Mouse (Mus musculus): Measurements from ENCODE around the gene Jmy. TPM values are rescaled to one million over a fixed set of nuclear protein-coding genes. Genes with fewer than 3 reads are reported as not detected.

The Jmy gene
- polyA plus RNA-seq, 1 experiment from 2014 or later, result 3.8 TPM

DNA sequence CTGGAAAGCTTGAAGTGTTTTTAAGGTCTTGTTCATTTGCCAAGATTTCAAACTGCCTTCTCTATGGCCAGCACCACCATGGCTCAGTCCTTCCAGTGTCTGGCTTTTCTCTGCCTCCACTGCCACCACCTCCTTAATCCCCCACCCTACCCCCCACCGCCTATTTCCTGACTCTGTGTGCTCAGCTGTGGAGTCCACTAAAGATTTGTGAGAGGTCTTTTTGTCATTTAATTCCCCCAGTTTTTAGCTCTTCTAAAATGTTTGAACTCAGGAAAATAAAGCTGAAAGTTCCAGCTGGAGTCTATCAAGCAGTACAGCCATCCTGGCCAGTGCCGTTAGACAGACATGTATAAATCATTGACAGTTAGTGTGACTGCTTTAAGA lies 110.4 kb downstream of the Jmy start:
- Histone ChIP-seq H3K4me2 (ENCODE audit: low read depth, low read length, severe bottlenecking) (no peak overlapping the region), H3K4me3 (ENCODE audit: low read depth, low read length) (no peak overlapping the region), H3K9me3 (ENCODE audit: control insufficient read depth, low read length) (no peaks in the 10 kb centered on the region), H3K4me1 (replicated peaks; ENCODE audit: control insufficient read depth, insufficient read depth, low read length) (no peaks in the 10 kb centered on the region), H3K9ac (ENCODE audit: low read length) (no peak overlapping the region), H3K36me3 (ENCODE audit: control insufficient read depth, insufficient read depth, low read length) (no peaks in the 10 kb centered on the region), H3K27ac (ENCODE audit: low read depth, low read length) (no peak overlapping the region), H3K27me3 (ENCODE audit: control insufficient read depth, insufficient read depth, low read length) (no peaks in the 10 kb centered on the region)
- DNase-seq (ENCODE audit: low spot score) (no peak), ATAC-seq (replicated peaks; ENCODE audit: low FRiP score) (no peak)
- WGBS, result 52% methylated on average over 2 of the region's 2 CpGs

DNA sequence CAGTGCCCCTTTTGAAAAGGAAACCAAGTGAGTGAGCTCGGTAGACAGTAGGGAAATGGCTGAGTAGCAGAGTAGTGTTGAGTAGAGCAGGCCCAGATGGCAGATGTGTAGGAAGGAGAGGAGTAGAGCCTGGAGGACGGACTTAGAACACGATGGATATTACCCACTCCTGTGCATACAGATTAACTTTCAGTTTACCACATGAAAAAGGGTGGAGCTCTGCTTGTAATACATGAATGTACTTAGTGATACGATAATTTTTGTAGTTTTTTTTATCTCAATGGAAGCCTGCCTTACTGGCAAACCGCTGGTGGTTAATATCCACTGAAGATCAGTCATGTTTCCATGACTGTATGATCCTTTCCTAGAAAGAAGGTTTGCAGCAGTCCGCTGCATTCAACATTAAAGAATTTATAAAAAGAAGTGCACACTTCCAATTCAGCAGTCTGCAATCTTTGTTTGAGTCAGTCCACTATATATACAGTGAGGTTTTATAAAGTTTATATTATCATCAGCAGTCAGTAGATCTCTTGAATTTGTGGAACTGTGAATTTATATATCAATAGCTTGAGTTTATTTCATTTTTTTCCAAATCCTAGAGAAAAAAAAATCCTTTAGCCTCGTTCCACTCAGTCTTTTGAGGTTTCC lies 110.9 kb downstream of the Jmy start:
- DNase-seq (ENCODE audit: low spot score), result no peak
- 82% methylated on average over 7 of the region's 7 CpGs for WGBS

DNA sequence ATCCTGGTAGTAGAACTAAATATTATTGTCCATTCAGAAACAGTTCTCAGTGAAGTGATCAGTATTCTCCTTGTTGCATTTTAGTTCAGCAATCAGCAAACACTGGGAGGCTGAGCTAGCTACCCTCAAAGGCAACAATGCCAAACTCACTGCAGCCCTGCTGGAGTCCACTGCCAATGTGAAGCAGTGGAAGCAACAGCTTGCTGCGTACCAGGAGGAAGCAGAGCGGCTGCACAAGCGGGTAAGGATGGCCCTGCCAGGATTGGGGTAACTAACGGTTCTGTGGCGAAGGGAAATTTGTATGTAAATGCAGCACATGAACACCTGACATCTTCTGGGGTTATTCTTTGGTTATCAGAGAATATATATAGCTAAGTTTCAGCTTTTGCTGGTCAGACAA lies 112.2 kb downstream of the Jmy start:
- 85% methylated on average over 5 of the region's 5 CpGs for WGBS
- ATAC-seq (replicated peaks; ENCODE audit: low FRiP score), result no peak
- no peak overlapping the region for H3K4me2 ChIP-seq (ENCODE audit: low read depth, low read length, severe bottlenecking)

More for the DNA sequence above, 110.9 kb downstream of the Jmy start:
- Histone ChIP-seq H3K36me3 (ENCODE audit: control insufficient read depth, insufficient read depth, low read length) (no peaks in the 10 kb centered on the region), H3K27ac (ENCODE audit: low read depth, low read length) (no peak overlapping the region), H3K27me3 (ENCODE audit: control insufficient read depth, insufficient read depth, low read length) (no peaks in the 10 kb centered on the region), H3K9ac (ENCODE audit: low read length) (no peak overlapping the region), H3K4me3 (ENCODE audit: low read depth, low read length) (no peak overlapping the region), H3K4me1 (replicated peaks; ENCODE audit: control insufficient read depth, insufficient read depth, low read length) (no peaks in the 10 kb centered on the region), H3K4me2 (ENCODE audit: low read depth, low read length, severe bottlenecking) (no peak overlapping the region), H3K9me3 (ENCODE audit: control insufficient read depth, low read length) (no peaks in the 10 kb centered on the region)
- ATAC-seq (replicated peaks; ENCODE audit: low FRiP score), result no peak

DNA sequence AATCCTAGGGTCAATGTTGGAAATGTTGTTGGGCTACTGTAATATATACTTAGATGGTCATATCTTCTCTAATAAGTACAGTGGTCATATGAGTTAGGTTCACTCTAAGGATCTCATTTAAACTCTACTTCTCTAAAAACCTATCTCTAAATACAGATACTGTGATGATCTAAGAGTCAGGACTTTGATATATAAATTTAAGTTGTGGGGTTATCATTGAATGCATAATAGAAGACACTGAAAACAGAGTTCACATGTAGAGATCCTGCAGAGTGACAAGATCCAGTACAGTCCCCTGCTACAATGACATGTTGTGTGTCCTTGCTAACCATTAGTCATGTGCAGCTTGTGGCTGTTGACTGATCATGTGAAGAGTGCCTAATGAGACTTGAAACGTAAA lies 114.5 kb downstream of the Jmy start:
- Histone ChIP-seq H3K4me2 (ENCODE audit: low read depth, low read length, severe bottlenecking) (no peak overlapping the region), H3K36me3 (ENCODE audit: control insufficient read depth, insufficient read depth, low read length) (no peaks in the 10 kb centered on the region), H3K27me3 (ENCODE audit: control insufficient read depth, insufficient read depth, low read length) (no peaks in the 10 kb centered on the region), H3K9ac (ENCODE audit: low read length) (no peak overlapping the region), H3K27ac (ENCODE audit: low read depth, low read length) (no peak overlapping the region), H3K9me3 (ENCODE audit: control insufficient read depth, low read length) (no peaks in the 10 kb centered on the region), H3K4me1 (replicated peaks; ENCODE audit: control insufficient read depth, insufficient read depth, low read length) (no peaks in the 10 kb centered on the region), H3K4me3 (ENCODE audit: low read depth, low read length) (no peak overlapping the region)
- no peak for DNase-seq (ENCODE audit: low spot score)
- 100% methylated on average over 1 of the region's 1 CpGs for WGBS
- no peak for ATAC-seq (replicated peaks; ENCODE audit: low FRiP score)

More for the DNA sequence above, 112.2 kb downstream of the Jmy start:
- Histone ChIP-seq H3K4me1 (replicated peaks; ENCODE audit: control insufficient read depth, insufficient read depth, low read length) (no peaks in the 10 kb centered on the region), H3K36me3 (ENCODE audit: control insufficient read depth, insufficient read depth, low read length) (no peaks in the 10 kb centered on the region), H3K27me3 (ENCODE audit: control insufficient read depth, insufficient read depth, low read length) (no peaks in the 10 kb centered on the region), H3K27ac (ENCODE audit: low read depth, low read length) (no peak overlapping the region), H3K4me3 (ENCODE audit: low read depth, low read length) (no peak overlapping the region), H3K9me3 (ENCODE audit: control insufficient read depth, low read length) (no peaks in the 10 kb centered on the region), H3K9ac (ENCODE audit: low read length) (no peak overlapping the region)
- no peak for DNase-seq (ENCODE audit: low spot score)

GRCm38 (mm10) chr13:93384481-93384880 lies 115.1 kb downstream of the Jmy start:
- Histone ChIP-seq H3K27ac (ENCODE audit: low read depth, low read length) (no peak overlapping the region), H3K4me3 (ENCODE audit: low read depth, low read length) (no peak overlapping the region), H3K4me1 (replicated peaks; ENCODE audit: control insufficient read depth, insufficient read depth, low read length) (no peaks in the 10 kb centered on the region), H3K36me3 (ENCODE audit: control insufficient read depth, insufficient read depth, low read length) (no peaks in the 10 kb centered on the region), H3K4me2 (ENCODE audit: low read depth, low read length, severe bottlenecking) (no peak overlapping the region), H3K9me3 (ENCODE audit: control insufficient read depth, low read length) (no peaks in the 10 kb centered on the region), H3K27me3 (ENCODE audit: control insufficient read depth, insufficient read depth, low read length) (no peaks in the 10 kb centered on the region), H3K9ac (ENCODE audit: low read length) (no peak overlapping the region)
- no peak for ATAC-seq (replicated peaks; ENCODE audit: low FRiP score)
- no peak for DNase-seq (ENCODE audit: low spot score)
- 81% methylated on average over 1 of the region's 1 CpGs for WGBS

GRCm38 (mm10) chr13:93383620-93384019 lies 116.0 kb downstream of the Jmy start:
- H3K9me3 ChIP-seq (ENCODE audit: control insufficient read depth, low read length), result no peaks in the 10 kb centered on the region
- ATAC-seq (replicated peaks; ENCODE audit: low FRiP score) (no peak), DNase-seq (ENCODE audit: low spot score) (no peak)
- no peak overlapping the region for H3K4me2 ChIP-seq (ENCODE audit: low read depth, low read length, severe bottlenecking)
- H3K27ac ChIP-seq (ENCODE audit: low read depth, low read length), result no peak overlapping the region
- H3K36me3 ChIP-seq (ENCODE audit: control insufficient read depth, insufficient read depth, low read length), result no peaks in the 10 kb centered on the region
- H3K4me1 ChIP-seq (replicated peaks; ENCODE audit: control insufficient read depth, insufficient read depth, low read length), result no peaks in the 10 kb centered on the region
- no peaks in the 10 kb centered on the region for H3K27me3 ChIP-seq (ENCODE audit: control insufficient read depth, insufficient read depth, low read length)
- H3K4me3 ChIP-seq (ENCODE audit: low read depth, low read length), result no peak overlapping the region
- WGBS, result 91% methylated on average over 2 of the region's 2 CpGs
- no peak overlapping the region for H3K9ac ChIP-seq (ENCODE audit: low read length)

DNA sequence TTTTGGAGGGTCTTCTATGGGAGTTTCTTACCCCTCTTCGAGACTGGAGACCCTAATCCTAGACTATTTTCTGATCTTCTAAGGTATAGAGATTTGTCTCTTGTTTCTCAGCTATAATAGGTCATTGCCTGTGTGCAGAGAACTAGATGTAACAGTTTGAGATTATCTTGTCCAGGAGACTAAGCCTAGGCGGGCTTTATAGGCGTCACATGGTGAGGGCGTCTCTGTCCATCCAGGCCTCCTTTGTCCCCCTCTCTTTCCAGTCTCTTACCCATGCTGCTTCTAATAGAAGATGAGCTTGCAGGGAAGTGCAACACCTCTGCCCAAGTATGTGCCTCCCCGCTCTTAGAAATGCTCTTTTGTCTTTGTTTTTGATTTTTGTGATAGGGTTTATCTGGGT lies 116.5 kb downstream of the Jmy start:
- Histone ChIP-seq H3K27ac (ENCODE audit: low read depth, low read length) (no peak overlapping the region), H3K4me3 (ENCODE audit: low read depth, low read length) (no peak overlapping the region), H3K36me3 (ENCODE audit: control insufficient read depth, insufficient read depth, low read length) (no peaks in the 10 kb centered on the region), H3K4me2 (ENCODE audit: low read depth, low read length, severe bottlenecking) (no peak overlapping the region), H3K27me3 (ENCODE audit: control insufficient read depth, insufficient read depth, low read length) (no peaks in the 10 kb centered on the region), H3K4me1 (replicated peaks; ENCODE audit: control insufficient read depth, insufficient read depth, low read length) (no peaks in the 10 kb centered on the region), H3K9me3 (ENCODE audit: control insufficient read depth, low read length) (no peaks in the 10 kb centered on the region), H3K9ac (ENCODE audit: low read length) (no peak overlapping the region)
- no peak for ATAC-seq (replicated peaks; ENCODE audit: low FRiP score)
- no peak for DNase-seq (ENCODE audit: low spot score)
- WGBS, result 90% methylated on average over 5 of the region's 5 CpGs

DNA sequence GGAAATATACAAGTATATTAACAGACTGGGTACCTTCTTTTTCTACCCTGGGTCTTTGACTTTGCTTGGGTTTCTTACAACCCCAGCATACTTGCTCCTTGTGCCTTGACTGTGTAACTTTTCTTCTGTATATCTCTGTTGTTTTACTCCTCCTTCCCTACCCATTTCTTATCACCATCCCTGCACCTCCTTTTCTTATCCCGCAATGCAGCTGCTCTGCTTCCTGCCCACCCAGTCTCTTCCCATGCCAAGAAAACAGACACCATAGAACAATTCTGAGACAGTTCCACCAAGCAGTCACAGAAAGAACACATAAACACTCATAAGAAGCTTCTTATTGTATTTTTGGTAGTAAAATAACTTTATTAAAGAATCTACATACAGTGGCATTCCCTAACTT lies 118.3 kb downstream of the Jmy start:
- no peaks in the 10 kb centered on the region for H3K36me3 ChIP-seq (ENCODE audit: control insufficient read depth, insufficient read depth, low read length)
- H3K27ac ChIP-seq (ENCODE audit: low read depth, low read length), result no peak overlapping the region
- no peak overlapping the region for H3K9ac ChIP-seq (ENCODE audit: low read length)
- H3K4me2 ChIP-seq (ENCODE audit: low read depth, low read length, severe bottlenecking), result no peak overlapping the region
- no peaks in the 10 kb centered on the region for H3K27me3 ChIP-seq (ENCODE audit: control insufficient read depth, insufficient read depth, low read length)
- H3K4me3 ChIP-seq (ENCODE audit: low read depth, low read length), result no peak overlapping the region
- H3K4me1 ChIP-seq (replicated peaks; ENCODE audit: control insufficient read depth, insufficient read depth, low read length), result no peaks in the 10 kb centered on the region
- no peak for DNase-seq (ENCODE audit: low spot score)
- no peak for ATAC-seq (replicated peaks; ENCODE audit: low FRiP score)
- no peaks in the 10 kb centered on the region for H3K9me3 ChIP-seq (ENCODE audit: control insufficient read depth, low read length)
- 85% methylated on average over 1 of the region's 1 CpGs for WGBS

DNA sequence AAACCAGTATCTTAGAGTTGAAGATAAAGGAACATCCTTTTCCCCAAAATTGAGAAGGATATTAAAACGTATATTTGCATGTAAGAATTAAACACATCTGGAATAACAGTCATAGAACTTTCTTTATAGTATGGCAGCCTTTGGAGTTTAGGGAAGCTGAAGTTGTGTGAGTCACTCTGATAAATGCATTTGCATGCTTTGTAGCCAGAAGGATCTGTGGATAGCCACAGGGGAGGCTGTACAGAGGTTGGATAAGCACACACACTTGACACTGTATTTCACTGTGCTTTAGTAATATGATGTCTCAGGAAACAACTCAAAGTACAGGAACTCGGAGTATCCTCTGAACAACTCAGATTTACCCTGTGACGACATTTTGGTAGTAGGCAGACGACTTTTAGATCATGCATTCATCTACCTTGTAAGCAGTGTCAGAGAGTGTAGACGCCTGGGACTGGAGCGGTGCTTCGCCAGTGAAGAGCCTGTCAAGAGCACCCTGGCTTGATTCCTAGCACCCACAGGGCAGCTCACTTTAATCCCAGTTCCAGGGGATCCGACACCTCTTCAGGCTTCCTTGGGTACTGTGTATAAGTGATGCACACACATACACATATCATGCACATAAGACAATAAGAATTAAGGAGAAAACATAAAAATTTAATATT lies 119.1 kb downstream of the Jmy start:
- no peak overlapping the region for H3K4me2 ChIP-seq (ENCODE audit: low read depth, low read length, severe bottlenecking)
- no peak overlapping the region for H3K4me3 ChIP-seq (ENCODE audit: low read depth, low read length)
- ATAC-seq (replicated peaks; ENCODE audit: low FRiP score), result no peak
- H3K4me1 ChIP-seq (replicated peaks; ENCODE audit: control insufficient read depth, insufficient read depth, low read length), result no peaks in the 10 kb centered on the region
- WGBS, result 94% methylated on average over 8 of the region's 8 CpGs
- H3K9ac ChIP-seq (ENCODE audit: low read length), result no peak overlapping the region
- H3K36me3 ChIP-seq (ENCODE audit: control insufficient read depth, insufficient read depth, low read length), result no peaks in the 10 kb centered on the region
- H3K27ac ChIP-seq (ENCODE audit: low read depth, low read length), result no peak overlapping the region
- H3K9me3 ChIP-seq (ENCODE audit: control insufficient read depth, low read length), result no peaks in the 10 kb centered on the region
- no peak for DNase-seq (ENCODE audit: low spot score)
- no peaks in the 10 kb centered on the region for H3K27me3 ChIP-seq (ENCODE audit: control insufficient read depth, insufficient read depth, low read length)
